Mouse (Mus musculus) heart, postnatal 25 days (tissue): ENCODE results near the gene Cnbd2. TPM values are rescaled to one million over a fixed set of nuclear protein-coding genes. Genes with fewer than 3 reads are reported as not detected.

Source experiments
- DNase-seq: peaks from one replicate; pipeline ENCODE4 v3.0.0; 2022; ENCODE audit warnings: low spot score
- intact Hi-C: fragments of 180-260 bp; cut with DNase I; formaldehyde crosslinking; loops from one replicate; pipeline ENCODE4 v1.15.1; 2025
- total RNA-seq, 2 experiments: library from RNA; stranded (reverse); gene quantifications; 2 replicates each; pipeline ENCODE4 v1.2.3; 2021

Gene Cnbd2
- total RNA-seq = 1 to 10 TPM in 1 of 2 experiments, under 1 TPM in 1; 0.65 to 1.2 TPM

DNA sequence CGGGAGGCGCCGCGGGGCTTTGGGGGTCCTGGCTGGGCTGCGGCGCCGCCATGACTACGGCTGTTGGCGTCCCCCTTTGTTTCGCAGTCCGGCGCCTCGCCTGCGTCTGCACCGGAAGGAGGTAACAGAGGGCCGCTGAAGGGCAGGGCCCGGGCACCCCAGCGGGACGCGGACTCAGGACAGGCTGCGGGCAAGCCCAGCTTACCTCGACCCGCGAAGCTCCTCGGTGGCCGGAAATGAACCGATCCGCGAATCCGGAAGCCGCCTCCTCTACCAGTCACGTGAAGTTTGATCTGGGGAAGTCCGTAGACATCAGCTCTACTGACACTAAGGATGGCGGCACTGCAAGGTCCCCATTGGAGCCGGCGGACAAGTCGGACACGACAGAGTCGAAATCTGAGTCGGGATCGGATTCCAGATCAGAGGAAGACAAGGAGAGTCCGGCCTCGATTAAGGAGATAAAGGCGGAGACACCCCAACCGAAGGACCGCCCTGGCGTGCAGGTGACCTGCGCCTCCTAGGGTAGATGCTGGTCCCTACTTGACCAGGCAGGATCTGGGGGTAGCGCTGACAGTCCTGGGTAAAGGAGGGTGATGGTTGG, at the start of gene Cnbd2, which contains the start of gene Scand1:
Gene Cnbd2 (plus strand): TSS at position 3 of the 601 bp plus-strand sequence.
Gene Scand1 (minus strand): TSS at position 408 of the 601 bp plus-strand sequence.
- intact Hi-C loops = no loop called here

DNA sequence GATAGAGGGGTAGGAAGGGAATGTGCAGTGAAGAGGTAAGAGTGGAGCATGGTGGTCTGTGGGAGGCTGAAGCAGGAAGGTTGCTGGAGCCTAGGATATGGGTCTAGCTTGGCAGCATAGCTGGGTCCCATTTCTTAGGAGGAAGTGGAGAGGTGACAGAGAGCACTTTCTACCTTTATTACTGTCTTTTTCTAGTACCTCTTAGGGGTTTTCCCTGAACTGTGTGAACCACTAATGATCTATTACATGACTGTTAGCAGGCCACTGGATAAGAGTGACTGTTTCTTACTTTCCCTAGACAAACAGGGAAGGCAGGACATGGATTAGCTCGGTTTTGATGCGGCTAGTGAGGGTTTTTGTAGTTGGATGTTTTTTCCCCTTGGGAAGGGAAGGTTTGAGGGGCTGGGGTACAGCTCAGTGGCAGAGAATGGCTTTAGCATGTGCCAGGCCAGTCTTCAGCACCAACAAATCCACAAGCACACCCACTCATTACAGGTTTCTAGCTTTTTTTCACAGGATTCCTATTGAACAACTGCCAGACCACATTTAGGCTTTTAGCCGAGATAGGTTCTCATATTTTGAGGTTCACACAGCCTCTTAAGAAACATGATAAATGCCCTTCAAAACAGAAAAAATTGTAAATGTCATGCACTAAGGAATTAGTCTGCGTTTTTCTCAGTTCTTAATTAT, 48.8 kb upstream of the Cnbd2 start:
- no peak for DNase-seq
- intact Hi-C loops = no loop called here

More for the DNA sequence above, at the start of gene Cnbd2, which contains the start of gene Scand1:
- peak; percentile 70 for DNase-seq

DNA sequence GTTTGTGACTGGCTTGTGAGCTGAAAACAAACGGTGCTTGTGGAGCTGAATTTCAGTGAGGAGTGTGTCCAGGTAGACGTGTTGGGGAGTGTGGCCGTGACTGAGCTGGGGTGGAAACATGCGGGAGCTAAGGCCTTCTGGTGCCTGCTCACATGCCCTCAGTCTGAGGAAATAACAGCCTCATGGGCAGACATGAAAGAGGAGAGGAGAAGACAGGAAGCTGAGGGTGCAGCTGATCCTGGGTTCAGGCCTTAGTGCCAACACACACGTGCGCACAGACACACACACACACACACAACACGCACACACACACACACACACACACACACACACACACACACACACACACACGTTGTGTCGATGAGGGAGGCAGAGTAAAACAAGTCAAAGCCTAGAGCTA, 44.5 kb upstream of the Cnbd2 start:
- intact Hi-C loops = no loop called here
- DNase-seq = no peak

GRCm38 (mm10) chr2:156272553-156272952, 39.5 kb upstream of the Cnbd2 start:
- DNase-seq = no peak
- intact Hi-C loops = no loop called here

DNA sequence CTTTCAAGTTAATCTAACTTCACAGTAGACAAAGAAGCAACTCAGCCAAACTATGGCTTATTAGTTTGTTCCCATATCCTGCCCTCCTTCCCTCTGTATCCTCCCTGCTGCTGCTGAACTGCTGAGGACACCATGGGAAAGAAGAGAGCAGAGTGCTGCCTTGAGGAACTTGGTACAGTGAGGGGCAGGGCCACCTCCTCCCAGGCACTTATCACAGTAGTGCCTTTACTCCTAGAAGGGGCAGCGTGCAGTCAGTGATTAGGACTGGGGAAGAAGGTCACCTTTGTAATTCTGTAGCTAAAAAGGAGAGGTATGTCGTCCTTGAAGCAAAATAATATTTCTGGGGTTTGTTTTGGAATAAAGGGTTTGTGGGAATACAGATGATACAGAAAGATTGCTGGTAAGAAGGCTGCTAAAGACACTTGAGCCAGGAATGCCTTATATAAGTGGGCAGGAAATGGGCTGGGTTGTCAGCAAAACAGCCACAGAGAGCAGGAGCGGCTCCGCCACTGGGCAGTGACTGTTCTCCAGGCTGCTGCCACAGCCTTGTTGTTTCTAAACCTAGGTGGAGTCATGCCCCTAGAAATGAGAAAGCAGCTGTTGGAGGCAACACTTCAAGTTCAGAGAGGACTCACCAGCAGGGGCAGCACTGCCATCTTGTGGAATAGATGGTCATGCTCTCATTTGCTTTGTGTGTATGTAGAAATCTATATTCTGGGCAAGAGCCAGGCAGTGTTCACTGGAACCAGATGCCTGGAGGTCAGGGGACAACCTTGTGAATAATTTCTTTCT, 33.7 kb upstream of the Cnbd2 start:
- peak; percentile 78 for DNase-seq
- intact Hi-C loops = loop anchor here (5.0 kb wide), 4 partner anchors 81 to 316 kb away; partner anchors contain the start of gene Phf20

- intact Hi-C loops = no loop called here
These were observed 30.9 kb upstream of the Cnbd2 start for GRCm38 (mm10) chr2:156281227-156281626.

GRCm38 (mm10) chr2:156285161-156285560, 26.9 kb upstream of the Cnbd2 start:
- no peak for DNase-seq
- intact Hi-C loops = no loop called here

More at GRCm38 (mm10) chr2:156281227-156281626, 30.9 kb upstream of the Cnbd2 start:
- DNase-seq = no peak

DNA sequence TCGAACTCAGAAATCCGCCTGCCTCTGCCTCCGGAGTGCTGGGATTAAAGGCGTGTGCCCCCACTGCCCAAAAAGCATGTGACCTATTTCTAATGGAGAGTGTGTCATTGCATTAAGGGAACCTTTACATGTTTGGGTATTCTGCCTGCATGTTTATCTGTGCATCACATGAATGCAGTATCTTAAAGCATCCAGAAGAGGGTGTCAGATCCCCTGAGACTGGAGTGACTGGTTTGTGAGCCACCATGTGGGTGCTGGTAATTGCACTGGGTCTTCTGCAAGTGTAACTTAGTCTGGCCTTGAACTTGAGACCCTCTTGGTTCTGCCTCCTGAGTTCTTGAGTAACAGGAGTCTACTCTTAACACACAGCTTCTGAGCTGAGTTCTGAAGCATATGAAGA, 25.4 kb upstream of the Cnbd2 start:
- intact Hi-C loops = no loop called here
- no peak for DNase-seq

GRCm38 (mm10) chr2:156288222-156288621, 23.9 kb upstream of the Cnbd2 start:
- intact Hi-C loops = no loop called here
- DNase-seq = no peak

DNA sequence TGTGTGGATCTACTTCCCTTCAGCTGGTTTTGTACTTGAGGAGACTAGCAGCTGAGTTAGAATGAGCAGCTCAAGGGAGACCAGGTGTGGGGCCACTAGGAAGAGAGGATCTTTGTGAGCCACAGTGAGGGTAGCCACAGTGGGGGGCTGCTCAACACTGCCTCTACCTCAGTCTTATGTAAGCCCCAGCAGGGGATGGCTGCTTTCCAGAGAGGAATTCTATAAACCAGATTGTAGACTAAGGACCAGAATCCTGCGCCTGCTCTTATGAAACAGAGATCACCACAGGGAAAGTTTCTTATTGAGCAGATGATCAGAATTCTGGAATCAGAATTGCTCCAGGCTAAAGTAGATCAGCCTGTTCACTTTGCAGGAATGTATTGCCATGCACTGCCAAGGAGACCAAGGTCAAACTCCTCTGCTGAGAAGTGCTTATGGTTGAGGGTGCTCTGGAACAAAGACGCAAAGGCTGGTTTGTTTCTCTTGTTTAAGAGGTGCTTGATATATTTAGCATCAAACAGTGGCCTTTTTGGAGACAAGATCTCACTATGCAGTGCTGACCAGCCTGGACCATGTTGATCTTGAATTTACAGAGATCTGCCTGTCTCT, 22.4 kb upstream of the Cnbd2 start:
- intact Hi-C loops = no loop called here
- DNase-seq = no peak

- no peak for DNase-seq
- intact Hi-C loops = no loop called here
These were observed 20.1 kb upstream of the Cnbd2 start for GRCm38 (mm10) chr2:156291998-156292397.

DNA sequence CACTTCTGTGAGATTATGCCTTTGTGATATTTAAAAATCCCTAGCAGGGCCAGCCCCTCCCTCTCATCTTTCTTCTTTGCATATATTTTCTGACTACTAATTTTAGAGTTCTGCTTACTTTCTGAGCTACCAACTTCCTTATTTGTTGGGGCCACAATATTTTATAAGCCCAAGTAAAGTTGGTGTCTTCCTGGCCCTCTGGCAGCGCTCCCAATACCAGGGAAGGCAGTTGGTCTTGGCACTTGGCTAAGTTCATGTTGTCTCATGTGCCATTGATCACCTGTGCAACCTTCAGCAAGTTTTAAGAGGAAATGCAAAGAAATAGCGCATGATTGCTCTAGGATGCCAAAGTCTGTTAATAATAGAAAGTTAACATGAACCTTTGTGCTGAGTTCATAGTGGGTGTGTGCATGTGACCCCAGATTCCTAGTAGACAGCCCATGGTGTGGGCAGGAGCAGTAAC, 16.5 kb upstream of the Cnbd2 start:
- no peak for DNase-seq
- intact Hi-C loops = no loop called here

DNA sequence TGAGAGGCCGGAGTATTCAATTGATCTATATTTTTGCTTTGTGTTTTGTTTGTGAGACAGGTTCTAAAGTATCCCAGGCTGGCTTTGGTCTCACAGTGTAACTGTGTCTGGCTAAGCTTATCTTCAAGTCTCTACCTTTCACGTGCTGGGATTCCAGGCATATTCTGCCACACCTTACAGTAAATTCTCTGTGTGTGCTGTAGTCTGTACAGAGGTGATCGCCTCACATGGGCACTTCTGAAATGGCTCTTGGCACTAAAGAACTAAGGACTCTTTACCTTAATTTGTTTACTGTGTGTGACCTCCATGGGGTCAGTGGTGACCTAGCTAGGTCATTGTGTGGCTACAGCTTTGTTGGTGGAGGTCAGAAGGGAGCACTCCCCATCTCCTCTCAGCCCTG, 15.9 kb upstream of the Cnbd2 start:
- DNase-seq = no peak
- intact Hi-C loops = no loop called here

GRCm38 (mm10) chr2:156297653-156298052, 14.4 kb upstream of the Cnbd2 start:
- DNase-seq = no peak
- intact Hi-C loops = no loop called here

- DNase-seq = no peak
- intact Hi-C loops = no loop called here
These were observed 13.6 kb upstream of the Cnbd2 start for GRCm38 (mm10) chr2:156298458-156298857.

DNA sequence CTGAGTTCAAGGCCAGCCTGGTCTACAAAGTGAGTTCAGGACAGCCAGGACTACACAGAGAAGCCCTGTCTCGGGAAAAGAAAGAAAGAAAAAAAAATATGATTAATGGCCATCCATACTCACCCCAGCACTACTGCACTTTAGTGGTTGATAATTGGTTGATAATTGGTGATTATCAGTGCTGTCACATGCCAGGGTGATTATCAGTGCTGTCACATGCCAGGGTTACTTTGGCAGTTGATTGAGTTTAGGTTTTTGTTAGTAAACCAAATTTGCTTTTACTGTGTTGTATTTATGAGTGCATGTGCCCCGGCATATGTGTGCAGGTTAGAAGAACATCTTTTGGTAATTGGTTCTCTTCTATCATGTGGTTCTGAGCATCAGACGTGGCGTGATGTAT, 10.0 kb upstream of the Cnbd2 start:
- intact Hi-C loops = loop anchor here (5.0 to 10.0 kb wide), 3 partner anchors 95 to 403 kb away; no protein-coding TSS in a partner anchor
- no peak for DNase-seq

GRCm38 (mm10) chr2:156304351-156304750, 7.7 kb upstream of the Cnbd2 start:
- no peak for DNase-seq

DNA sequence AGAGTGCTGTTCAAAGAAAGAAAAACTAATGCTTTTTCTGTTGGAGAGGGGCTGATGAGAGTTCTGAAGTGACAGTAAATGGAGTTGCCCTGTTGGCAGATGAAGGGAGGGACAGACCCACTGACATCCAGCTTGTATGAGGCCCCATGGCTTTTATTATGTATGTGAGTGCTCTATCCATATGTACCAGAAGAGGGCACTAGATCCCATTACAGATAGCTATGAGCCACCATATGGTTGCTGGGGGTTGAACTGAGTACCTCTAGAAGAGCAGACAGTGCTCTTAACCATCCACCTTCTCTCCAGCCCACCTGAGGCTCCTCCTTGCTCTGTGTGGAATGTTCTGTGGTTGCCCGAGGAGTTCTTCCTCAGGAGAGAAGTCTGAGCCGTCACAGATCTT, 6.3 kb upstream of the Cnbd2 start:
- intact Hi-C loops = loop anchor here (10.0 kb wide), 2 partner anchors 209 to 399 kb away; no protein-coding TSS in a partner anchor
- no peak for DNase-seq

More at GRCm38 (mm10) chr2:156304351-156304750, 7.7 kb upstream of the Cnbd2 start:
- intact Hi-C loops = loop anchor here (5.0 to 10.0 kb wide), 3 partner anchors 93 to 400 kb away; no protein-coding TSS in a partner anchor

DNA sequence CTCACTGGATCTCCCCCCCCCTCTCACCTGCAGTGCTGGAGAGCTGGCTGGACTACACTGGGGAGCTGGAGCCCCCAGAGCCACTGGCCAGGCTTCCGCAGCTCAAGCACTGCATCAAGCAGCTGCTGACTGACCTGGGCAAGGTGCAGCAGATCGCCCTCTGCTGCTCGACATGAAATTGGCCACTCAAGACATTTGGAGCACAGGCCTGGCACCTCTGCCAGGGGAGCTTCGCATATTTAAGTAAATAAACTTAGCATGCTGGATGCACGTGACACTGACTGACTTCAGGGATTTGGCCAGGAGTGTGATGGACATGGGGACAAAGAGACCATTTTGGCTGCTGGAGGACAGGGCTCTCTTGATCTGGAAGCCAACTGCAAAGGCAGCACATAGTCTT, 4.8 kb upstream of the Cnbd2 start:
- intact Hi-C loops = loop anchor here (10.0 kb wide), 2 partner anchors 208 to 398 kb away; no protein-coding TSS in a partner anchor
- no peak for DNase-seq

DNA sequence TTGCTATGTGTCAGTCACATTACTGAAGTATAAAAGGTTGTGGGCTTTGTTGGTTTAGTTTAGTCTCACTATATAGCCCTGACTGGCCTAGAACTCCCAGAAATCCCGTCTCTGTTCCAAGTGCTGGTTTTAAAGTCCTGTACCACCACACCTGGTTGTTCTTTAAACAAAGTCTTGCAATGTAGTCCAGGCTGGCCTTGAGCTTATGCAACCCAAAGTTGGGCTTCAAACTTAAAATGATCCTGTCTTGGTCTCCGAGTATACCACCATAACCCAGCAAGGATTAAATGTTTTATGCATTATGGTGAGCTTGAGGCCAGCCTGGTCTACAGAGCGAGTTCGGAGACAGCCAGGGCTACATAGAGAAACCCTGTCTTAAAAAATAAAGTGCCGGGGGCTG, 2.2 kb upstream of the Cnbd2 start:
- DNase-seq = no peak
- intact Hi-C loops = loop anchor here (10.0 kb wide), 2 partner anchors 205 to 395 kb away; no protein-coding TSS in a partner anchor
